Mouse (Mus musculus) CH12.LX (cell line): ENCODE measurements around the gene Yif1a. TPM values are rescaled to one million over a fixed set of nuclear protein-coding genes. Genes with fewer than 3 reads are reported as not detected.

Experiments
- DNase-seq: peaks from one replicate; pipeline ENCODE4 v3.0.0-alpha.2; 2013; ENCODE audit errors: extremely low read depth
- H3K27ac ChIP-seq: 2 replicates; pipeline ENCODE4 v1.5.1; 2012; ENCODE audit warnings: low read depth, mild to moderate bottlenecking, control low read depth, moderate library complexity; ENCODE audit not compliant: insufficient read depth
- H3K27me3 ChIP-seq: replicated peaks from 2 replicates; pipeline ENCODE3; 2012; ENCODE audit warnings: inconsistent platforms
- H3K36me3 ChIP-seq, 2 experiments: replicated peaks in 1 of 2; 2 replicates each; pipeline versions ENCODE3 to v1.6.1; 2012; ENCODE audit warnings: inconsistent platforms in 1 of 2, low read length in 1 of 2, mild to moderate bottlenecking in 1 of 2, mixed read lengths in 1 of 2, moderate library complexity in 1 of 2; ENCODE audit not compliant: control insufficient read depth in 1 of 2, insufficient read depth in 1 of 2
- H3K4me1 ChIP-seq, 2 experiments: 2 replicates each; pipeline ENCODE4 v1.6.1; 2012; ENCODE audit warnings: inconsistent platforms in 1 of 2, moderate library complexity in 1 of 2; ENCODE audit not compliant: insufficient read depth in 2 of 2, control insufficient read depth in 1 of 2
- H3K4me2 ChIP-seq: 2 replicates; pipeline ENCODE4 v1.6.1; 2012; ENCODE audit warnings: low read depth, mild to moderate bottlenecking, control low read depth; ENCODE audit not compliant: poor library complexity, insufficient read depth, severe bottlenecking
- H3K4me3 ChIP-seq, 3 experiments: fragments of 150-350 bp in 1 of 3; sonication (generic) in 1 of 3; replicated peaks in 1 of 3; 2 replicates each; pipeline versions ENCODE3 to v1.5.1; 2011 to 2012; ENCODE audit warnings: low read depth in 2 of 3, low read length in 2 of 3, mild to moderate bottlenecking in 2 of 3, moderate library complexity in 2 of 3, control low read depth in 1 of 3, improper control_type of control experiment in 1 of 3, inconsistent platforms in 1 of 3, mixed read lengths in 1 of 3; ENCODE audit not compliant: poor library complexity in 1 of 3
- H3K79me2 ChIP-seq: replicated peaks from 2 replicates; pipeline ENCODE4 v1.6.1; 2012; ENCODE audit warnings: mild to moderate bottlenecking, moderate library complexity; ENCODE audit not compliant: control insufficient read depth, poor library complexity, insufficient read depth, severe bottlenecking; ENCODE audit errors: extremely low read depth
- H3K9ac ChIP-seq: 2 replicates; pipeline ENCODE4 v1.6.1; 2012; ENCODE audit warnings: low read depth, mild to moderate bottlenecking, control low read depth, moderate library complexity; ENCODE audit not compliant: insufficient read depth
- H3K9me3 ChIP-seq: replicated peaks from 2 replicates; pipeline ENCODE3; 2012; ENCODE audit warnings: low read length, inconsistent platforms, mixed read lengths
- CHD1 ChIP-seq: IDR thresholded peaks from 2 replicates; pipeline ENCODE4 v1.6.1; 2012; ENCODE audit warnings: low read depth, low read length, improper control_type of control experiment, inconsistent platforms
- CTCF ChIP-seq, 2 experiments: IDR thresholded peaks in 1 of 2; conservative IDR thresholded peaks in 1 of 2; 2 replicates each; pipeline ENCODE4 v1.5.1; 2011 to 2012; ENCODE audit warnings: low read depth in 2 of 2, low read length in 2 of 2, improper control_type of control experiment in 1 of 2, inconsistent platforms in 1 of 2, mild to moderate bottlenecking in 1 of 2, moderate library complexity in 1 of 2
- E2F4 ChIP-seq: IDR thresholded peaks from 2 replicates; pipeline ENCODE4 v1.6.1; 2011; ENCODE audit warnings: low read depth, low read length, improper control_type of control experiment; ENCODE audit not compliant: insufficient replicate concordance
- EP300 ChIP-seq: IDR thresholded peaks from 2 replicates; pipeline ENCODE4 v1.6.1; 2011; ENCODE audit warnings: low read length, improper control_type of control experiment
- HCFC1 ChIP-seq: IDR thresholded peaks from 2 replicates; pipeline ENCODE4 v1.6.1; 2012; ENCODE audit warnings: low read depth, mild to moderate bottlenecking, inconsistent platforms, low read length, improper control_type of control experiment
- IRF4 ChIP-seq: IDR thresholded peaks from 2 replicates; pipeline ENCODE4 v1.6.1; 2014; ENCODE audit warnings: low read depth, mild to moderate bottlenecking, inconsistent platforms, low read length, improper control_type of control experiment
- JUND ChIP-seq: conservative IDR thresholded peaks from 2 replicates; pipeline ENCODE4 v1.6.1; 2011; ENCODE audit warnings: low read depth, low read length, improper control_type of control experiment
- MAZ ChIP-seq: IDR thresholded peaks from 2 replicates; pipeline ENCODE4 v1.6.1; 2012; ENCODE audit warnings: low read depth, mild to moderate bottlenecking, inconsistent platforms, low read length, improper control_type of control experiment, moderate library complexity
- MEF2A ChIP-seq: IDR thresholded peaks from 2 replicates; pipeline ENCODE4 v1.6.1; 2014; ENCODE audit warnings: low read depth, mild to moderate bottlenecking, inconsistent platforms, low read length, improper control_type of control experiment, borderline replicate concordance
- MXI1 ChIP-seq: IDR thresholded peaks from 2 replicates; pipeline ENCODE4 v1.6.1; 2011; ENCODE audit warnings: mild to moderate bottlenecking, low read depth, low read length, improper control_type of control experiment
- NELFE ChIP-seq: IDR thresholded peaks from 2 replicates; pipeline ENCODE4 v1.6.1; 2011; ENCODE audit warnings: low read depth, low read length, improper control_type of control experiment
- PAX5 ChIP-seq: IDR thresholded peaks from 2 replicates; pipeline ENCODE4 v1.6.1; 2012; ENCODE audit warnings: low read length, inconsistent platforms, mixed read lengths
- RCOR1 ChIP-seq: conservative IDR thresholded peaks from 2 replicates; pipeline ENCODE4 v1.6.1; 2012; ENCODE audit warnings: low read depth, mild to moderate bottlenecking, inconsistent platforms, low read length, improper control_type of control experiment
- TBP ChIP-seq: conservative IDR thresholded peaks from 2 replicates; pipeline ENCODE4 v1.6.1; 2011; ENCODE audit warnings: low read depth, low read length, improper control_type of control experiment
- UBTF ChIP-seq: IDR thresholded peaks from 2 replicates; pipeline ENCODE4 v1.6.1; 2012; ENCODE audit warnings: low read depth, mild to moderate bottlenecking, inconsistent platforms, low read length, improper control_type of control experiment, moderate library complexity
- USF1 ChIP-seq: IDR thresholded peaks from 2 replicates; pipeline ENCODE4 v1.6.1; 2014; ENCODE audit warnings: low read depth, mild to moderate bottlenecking, inconsistent platforms, low read length, improper control_type of control experiment
- USF2 ChIP-seq: conservative IDR thresholded peaks from 2 replicates; pipeline ENCODE4 v1.6.1; 2011; ENCODE audit warnings: low read depth, low read length, improper control_type of control experiment
- ZC3H11A ChIP-seq: IDR thresholded peaks from 2 replicates; pipeline ENCODE4 v1.6.1; 2012; ENCODE audit warnings: low read depth, mild to moderate bottlenecking, inconsistent platforms, low read length, improper control_type of control experiment
- ZKSCAN1 ChIP-seq: IDR thresholded peaks from 2 replicates; pipeline ENCODE4 v1.6.1; 2012; ENCODE audit warnings: low read depth, inconsistent platforms, low read length, improper control_type of control experiment, borderline replicate concordance
- ZMIZ1 ChIP-seq: IDR thresholded peaks from 2 replicates; pipeline ENCODE4 v1.6.1; 2012; ENCODE audit warnings: low read depth, mild to moderate bottlenecking, inconsistent platforms, low read length, improper control_type of control experiment
- dilution Hi-C: fragments of 300-500 bp; cut with MboI; formaldehyde crosslinking; loops from 2 replicates; pipeline ENCODE4 v1.14.3; 2020; ENCODE audit warnings: low sequenced_read_pairs; ENCODE audit not compliant: extremely low pct_unique_long_range_greater_than_20kb, extremely low pct_ligation_motif_present
- in situ Hi-C: fragments of 300-500 bp; cut with MboI; formaldehyde crosslinking; loops from 3 replicates; pipeline ENCODE4 v1.14.3; 2019; ENCODE audit warnings: low sequenced_read_pairs, low pct_ligation_motif_present, low pct_unique_long_range_greater_than_20kb, mixed read lengths
- polyA plus RNA-seq: library from polyadenylated mRNA; unstranded; fragments of >175 nt; gene quantifications from 2 replicates; pipeline ENCODE4 v1.2.1, GENCODE M21; 2012; ENCODE audit warnings: low read depth; ENCODE audit not compliant: insufficient read length
- total RNA-seq, 2 experiments: library from RNA; depleted of rRNA; stranded (reverse); fragments of 300-350 nt in 1 of 2; fragments of >200 nt in 1 of 2; gene quantifications; 2 replicates each; pipeline ENCODE4 v1.2.3; 2012 to 2014

Gene Yif1a
- total and polyA plus RNA-seq, 3 experiments: 33.1 to 72.4 (median 65.0) TPM

DNA sequence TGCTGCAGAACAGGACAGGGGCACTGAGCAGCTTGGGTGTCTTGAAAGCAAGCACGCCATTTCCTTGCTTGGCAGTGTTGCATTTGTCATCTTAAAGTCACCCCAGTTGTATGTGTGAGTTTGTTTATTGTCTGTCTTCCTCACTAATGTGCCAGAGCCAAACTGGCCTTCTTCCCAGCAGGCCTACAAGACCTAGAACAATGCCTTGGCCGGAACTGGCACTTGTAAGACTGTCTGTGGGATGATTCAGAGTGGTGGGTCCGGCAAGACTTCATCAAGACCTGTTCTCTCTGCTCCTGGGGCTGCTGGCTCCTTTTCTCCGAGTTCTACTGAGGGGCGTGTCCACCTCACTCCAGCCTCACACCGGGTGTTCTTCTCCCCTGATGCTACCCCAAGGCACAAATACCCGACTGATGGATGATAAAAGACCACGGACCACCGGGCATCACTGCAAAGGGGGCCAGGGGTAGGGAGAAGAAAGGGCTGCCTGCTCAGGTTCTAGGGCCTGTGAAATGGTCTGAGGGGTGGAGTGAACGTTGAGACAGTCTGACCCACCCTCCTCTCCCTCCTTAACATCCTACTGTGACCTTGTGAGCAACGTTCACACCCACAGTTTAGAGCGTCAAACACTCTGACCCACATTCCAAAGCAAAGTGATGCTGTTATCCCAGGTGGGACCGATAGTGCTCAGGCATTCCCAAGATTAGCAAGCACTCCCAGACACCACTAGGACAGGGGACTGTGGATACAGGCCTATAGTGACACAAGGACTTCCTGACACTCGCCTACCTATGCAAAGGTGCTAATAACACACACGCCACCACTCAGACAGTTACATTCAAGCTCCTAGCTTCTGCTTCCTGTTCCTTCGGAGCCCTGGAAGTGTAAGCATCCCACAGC is 30.2 kb upstream of the Yif1a start:
- Histone ChIP-seq H3K4me3 (no peak overlapping the region), H3K27me3 (peaks cover 21% of the 10 kb centered on the region), H3K4me1 (peaks cover 11 to 14% of the 10 kb centered on the region in 2 experiments), H3K4me2 (no peak overlapping the region), H3K79me2 (no peaks in the 10 kb centered on the region), H3K36me3 (peaks cover 0 to 19% of the 10 kb centered on the region in 2 experiments), H3K9ac (no peak overlapping the region), H3K27ac (no peak overlapping the region), H3K9me3 (no peaks in the 10 kb centered on the region)
- dilution Hi-C loops (no loop called here), in situ Hi-C loops (no loop called here)
- no peak for DNase-seq
- TF ChIP-seq PAX5: no peak
- TF ChIP-seq RCOR1: no peak
- TF ChIP-seq CHD1: no peak
- no peak for TF ChIP-seq ZKSCAN1
- no peak for TF ChIP-seq MEF2A
- TF ChIP-seq ZMIZ1: no peak
- no peak for TF ChIP-seq UBTF
- no peak for TF ChIP-seq ZC3H11A
- TF ChIP-seq E2F4: no peak
- TF ChIP-seq JUND: no peak
- TF ChIP-seq TBP: no peak
- no peak for TF ChIP-seq USF2
- no peak for TF ChIP-seq NELFE
- no peak for TF ChIP-seq MAZ
- TF ChIP-seq CTCF (conservative IDR thresholded peaks at IDR 0.05 in 1 of 2, IDR thresholded peaks at IDR 0.05 in 1 of 2; ENCODE audit: low read depth in 2 of 2, low read length in 2 of 2): no peak
- TF ChIP-seq IRF4: no peak
- TF ChIP-seq HCFC1: no peak

DNA sequence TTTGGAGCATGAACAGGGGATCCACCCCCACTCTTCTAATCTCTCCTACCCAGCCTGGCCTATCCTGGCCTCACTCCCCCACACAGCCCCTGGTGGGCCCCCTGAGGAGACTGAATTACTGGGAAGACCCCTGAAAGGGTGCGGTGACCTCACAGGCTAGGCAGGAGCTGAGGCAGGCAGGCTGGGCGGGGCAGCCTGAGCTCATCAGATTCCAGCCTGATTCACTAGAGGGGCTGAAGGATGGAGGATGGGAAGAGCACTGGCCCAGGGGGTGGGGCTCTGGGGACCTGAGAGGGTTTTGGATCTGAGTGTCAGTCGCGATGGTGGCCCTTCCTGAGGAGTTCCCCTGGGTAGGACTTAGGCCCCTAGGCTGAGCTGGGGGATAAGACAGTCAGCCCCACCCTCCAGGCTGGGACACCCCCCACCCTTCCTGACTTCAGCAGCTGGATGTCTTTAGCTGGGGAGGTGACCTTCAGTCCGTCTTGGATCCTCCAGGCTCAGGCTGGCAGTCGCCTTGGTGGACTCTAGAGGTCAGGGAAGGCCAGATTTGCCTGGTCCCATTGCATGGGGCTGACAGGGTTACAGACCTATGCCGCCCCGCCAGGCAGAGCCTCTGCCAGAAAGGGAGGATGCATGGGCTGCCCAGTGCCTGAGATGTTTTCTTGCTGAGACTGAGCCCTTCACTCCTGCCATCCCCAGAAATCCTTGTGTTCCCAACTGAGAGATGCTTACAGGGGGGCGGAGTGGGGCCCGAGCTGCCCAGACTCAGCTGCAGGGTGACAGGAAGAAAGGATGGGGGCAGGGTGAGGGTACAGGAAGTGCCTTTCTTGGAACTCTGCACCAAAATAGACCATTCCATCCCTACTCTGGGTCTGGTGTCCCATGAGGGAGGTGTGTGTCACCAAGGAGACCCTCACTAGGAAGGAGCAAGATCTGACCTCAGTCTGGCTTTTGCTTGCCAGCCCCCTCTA is 29.3 kb upstream of the Yif1a start:
- Histone ChIP-seq H3K4me2 (no peak overlapping the region), H3K9me3 (no peaks in the 10 kb centered on the region), H3K4me1 (peaks cover 6 to 12% of the 10 kb centered on the region in 2 experiments), H3K79me2 (no peaks in the 10 kb centered on the region), H3K36me3 (peaks cover 0 to 12% of the 10 kb centered on the region in 2 experiments), H3K4me3 (no peak overlapping the region), H3K9ac (no peak overlapping the region), H3K27ac (no peak overlapping the region), H3K27me3 (peaks cover 24% of the 10 kb centered on the region)
- no peak for DNase-seq
- TF ChIP-seq EP300: no peak
- TF ChIP-seq USF2: no peak
- TF ChIP-seq HCFC1: no peak
- TF ChIP-seq CTCF (conservative IDR thresholded peaks at IDR 0.05 in 1 of 2, IDR thresholded peaks at IDR 0.05 in 1 of 2; ENCODE audit: low read depth in 2 of 2, low read length in 2 of 2): no peak
- no peak for TF ChIP-seq MXI1
- TF ChIP-seq TBP: no peak
- no peak for TF ChIP-seq USF1
- no peak for TF ChIP-seq IRF4
- in situ Hi-C loops: no loop called here
- dilution Hi-C loops: no loop called here
